Mouse (Mus musculus) spleen, adult 2 months (tissue): ENCODE data around the gene Scnn1a. TPM values are rescaled to one million over a fixed set of nuclear protein-coding genes. Genes with fewer than 3 reads are reported as not detected.

Experiments used
- DNase-seq, 2 experiments: peaks; one replicate each; pipeline versions ENCODE4 v3.0.0 to v3.0.0-alpha.2; 2012 to 2021; ENCODE audit warnings: low spot score in 2 of 2, low read depth in 1 of 2
- H3K27ac ChIP-seq: fragments of 200-500 bp; 2 replicates; pipeline ENCODE4 v1.5.1; 2012; ENCODE audit warnings: low read length, inconsistent platforms; ENCODE audit not compliant: insufficient read depth
- H3K27me3 ChIP-seq: fragments of 200-500 bp; 2 replicates; pipeline ENCODE4 v1.6.1; 2012; ENCODE audit warnings: mild to moderate bottlenecking, moderate library complexity, low read length, inconsistent platforms; ENCODE audit not compliant: control insufficient read depth, insufficient read depth
- H3K36me3 ChIP-seq: fragments of 200-500 bp; 2 replicates; pipeline ENCODE4 v1.6.1; 2012; ENCODE audit warnings: mild to moderate bottlenecking, low read length, inconsistent platforms; ENCODE audit not compliant: control insufficient read depth, insufficient read depth
- H3K4me1 ChIP-seq: fragments of 200-500 bp; 2 replicates; pipeline ENCODE4 v1.6.1; 2011; ENCODE audit warnings: inconsistent platforms; ENCODE audit not compliant: control insufficient read depth, insufficient read depth, insufficient read length
- H3K4me3 ChIP-seq: fragments of 200-500 bp; 2 replicates; pipeline ENCODE4 v1.5.1; 2011; ENCODE audit warnings: mild to moderate bottlenecking, inconsistent platforms; ENCODE audit not compliant: insufficient read depth, insufficient read length; ENCODE audit errors: extremely low read depth
- CTCF ChIP-seq: fragments of 200-500 bp; IDR thresholded peaks from 2 replicates; pipeline ENCODE4 v1.5.1; 2011; ENCODE audit warnings: mild to moderate bottlenecking, inconsistent platforms; ENCODE audit not compliant: insufficient read depth, insufficient read length, insufficient replicate concordance; ENCODE audit errors: extremely low read depth
- POLR2A ChIP-seq: fragments of 200-500 bp; IDR thresholded peaks from 2 replicates; pipeline ENCODE4 v1.6.1; 2011; ENCODE audit warnings: low read depth, low read length, inconsistent platforms
- WGBS: fragments of 180-500 bp; shearing (Covaris S2); methylation state at CpG from one replicate; pipeline ENCODE4 v1.1.7; 2018; 5-methylcytosine and 5-hydroxymethylcytosine counted together
- polyA plus RNA-seq: library from polyadenylated mRNA; depleted of rRNA; stranded (reverse); fragments of >200 nt; gene quantifications from 2 replicates; pipeline ENCODE4 v1.2.3, GENCODE M21; 2012

Scnn1a gene
- polyA plus RNA-seq, 1 experiment = 1.5 TPM

DNA sequence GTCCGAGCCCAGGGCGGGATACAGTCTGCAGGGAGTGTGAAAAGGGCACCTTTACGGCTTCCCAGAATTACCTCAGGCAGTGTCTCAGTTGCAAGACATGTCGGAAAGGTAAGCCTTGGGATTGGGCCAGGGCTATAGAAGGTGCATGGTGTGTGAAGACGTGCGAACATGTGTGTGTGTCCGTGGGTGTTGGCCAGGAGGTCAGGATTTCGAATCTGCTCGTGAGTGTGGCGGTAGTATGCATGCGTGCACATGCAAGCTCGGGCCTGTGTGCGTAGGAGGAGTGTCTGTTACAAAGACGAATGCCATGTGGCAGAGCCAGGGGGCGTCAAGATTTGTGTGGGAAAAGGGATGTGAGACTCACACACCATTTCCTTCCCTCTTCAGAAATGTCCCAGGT lies 36.9 kb downstream of the Scnn1a start:
- no peak for DNase-seq
- Histone ChIP-seq H3K36me3 (peaks cover 4% of the 10 kb centered on the region; the same call in 1 of the 2 replicates), H3K4me1 (peaks cover 12% of the 10 kb centered on the region; the same call in 1 of the 2 replicates), H3K27ac (no peak overlapping the region), H3K27me3 (peaks cover 1% of the 10 kb centered on the region; the same call in 1 of the 2 replicates), H3K4me3 (no peak overlapping the region)
- 88% methylated on average over 15 of the region's 15 CpGs for WGBS
- no peak for TF ChIP-seq CTCF
- no peak for TF ChIP-seq POLR2A

GRCm38 (mm10) chr6:125359999-125360398 lies 39.5 kb downstream of the Scnn1a start:
- peaks cover 4% of the 10 kb centered on the region; the same call in 1 of the 2 replicates for H3K36me3 ChIP-seq
- TF ChIP-seq CTCF (no peak), POLR2A (no peak)

DNA sequence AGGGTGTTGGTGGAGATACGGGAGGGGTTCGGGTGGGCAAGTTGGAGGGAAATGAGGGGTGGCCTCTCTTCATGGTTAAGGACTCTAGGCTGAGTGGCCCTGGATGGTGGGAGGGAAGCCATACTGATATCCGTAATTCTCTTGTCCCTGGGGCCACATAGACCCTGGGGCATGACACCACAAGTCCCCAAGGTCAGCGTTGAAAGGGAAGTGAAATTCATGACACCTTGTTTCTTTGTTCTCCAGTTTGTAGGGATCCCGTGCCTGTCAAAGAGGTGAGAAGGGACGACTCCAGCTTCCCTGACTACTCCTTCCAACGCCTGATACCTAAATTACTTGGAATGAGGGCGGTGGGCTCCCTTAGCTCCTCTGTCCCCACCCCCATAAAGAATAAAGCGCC lies 40.4 kb downstream of the Scnn1a start:
- TF ChIP-seq CTCF (no peak), POLR2A (no peak)
- Histone ChIP-seq H3K27me3 (peaks cover 1% of the 10 kb centered on the region; the same call in 1 of the 2 replicates), H3K27ac (no peak overlapping the region), H3K4me1 (peaks cover under 1% of the 10 kb centered on the region; the same call in 1 of the 2 replicates), H3K4me3 (no peak overlapping the region), H3K36me3 (peaks cover 4% of the 10 kb centered on the region; the same call in 1 of the 2 replicates)
- DNase-seq = no peak
- WGBS = 61% methylated on average over 9 of the region's 9 CpGs

More at GRCm38 (mm10) chr6:125359999-125360398, 39.5 kb downstream of the Scnn1a start:
- no peak overlapping the region for H3K4me3 ChIP-seq
- peaks cover 1% of the 10 kb centered on the region; the same call in 1 of the 2 replicates for H3K27me3 ChIP-seq
- no peak for DNase-seq
- no peak overlapping the region for H3K27ac ChIP-seq
- H3K4me1 ChIP-seq = peaks cover 8% of the 10 kb centered on the region; the same call in 1 of the 2 replicates
- WGBS = 70% methylated on average over 9 of the region's 9 CpGs

GRCm38 (mm10) chr6:125361467-125362291 lies 41.2 kb downstream of the Scnn1a start:
- WGBS = 83% methylated on average over 38 of the region's 38 CpGs
- Histone ChIP-seq H3K27ac (no peak overlapping the region), H3K27me3 (peaks cover 1% of the 10 kb centered on the region), H3K36me3 (peaks cover 4% of the 10 kb centered on the region; the same call in 1 of the 2 replicates), H3K4me3 (no peak overlapping the region), H3K4me1 (no peaks in the 10 kb centered on the region)
- TF ChIP-seq POLR2A (no peak), CTCF (no peak)
- no peak for DNase-seq

- Histone ChIP-seq H3K36me3 (peaks cover 4% of the 10 kb centered on the region; the same call in 1 of the 2 replicates), H3K4me3 (no peak overlapping the region), H3K4me1 (peaks cover 10% of the 10 kb centered on the region; the same call in 1 of the 2 replicates), H3K27ac (no peak overlapping the region), H3K27me3 (peaks cover 1% of the 10 kb centered on the region)
- TF ChIP-seq CTCF = no peak
- TF ChIP-seq POLR2A = no peak
- WGBS = 93% methylated on average over 15 of the region's 15 CpGs
- no peak for DNase-seq
These were observed 42.6 kb downstream of the Scnn1a start for GRCm38 (mm10) chr6:125363021-125363420.

GRCm38 (mm10) chr6:125363451-125364242 lies 43.2 kb downstream of the Scnn1a start:
- H3K27me3 ChIP-seq = peaks cover 1% of the 10 kb centered on the region
- peaks cover 15% of the 10 kb centered on the region; the same call in 1 of the 2 replicates for H3K4me1 ChIP-seq
- no peak overlapping the region for H3K27ac ChIP-seq
- DNase-seq = no peak
- 85% methylated on average over 23 of the region's 23 CpGs for WGBS
- peaks cover 4% of the 10 kb centered on the region; the same call in 1 of the 2 replicates for H3K36me3 ChIP-seq
- no peak overlapping the region for H3K4me3 ChIP-seq
- TF ChIP-seq POLR2A = no peak
- no peak for TF ChIP-seq CTCF
